Mouse (Mus musculus) thymus, adult 2 months (tissue): ENCODE data around the gene Dcaf17.

ENCODE experiments used
- CTCF ChIP-seq: fragments of 200-500 bp; IDR thresholded peaks from 2 replicates; pipeline ENCODE4 v1.5.1; 2012; ENCODE audit warnings: mild to moderate bottlenecking, control low read depth, low read length, moderate library complexity, borderline replicate concordance; ENCODE audit not compliant: control insufficient read depth, poor library complexity, insufficient read depth; ENCODE audit errors: extremely low read depth
- POLR2A ChIP-seq: fragments of 200-500 bp; IDR thresholded peaks from 2 replicates; pipeline ENCODE4 v1.6.1; 2012; ENCODE audit warnings: mild to moderate bottlenecking, low read length, control low read depth, moderate library complexity; ENCODE audit not compliant: control insufficient read depth, poor library complexity, insufficient read depth; ENCODE audit errors: extremely low read depth

DNA sequence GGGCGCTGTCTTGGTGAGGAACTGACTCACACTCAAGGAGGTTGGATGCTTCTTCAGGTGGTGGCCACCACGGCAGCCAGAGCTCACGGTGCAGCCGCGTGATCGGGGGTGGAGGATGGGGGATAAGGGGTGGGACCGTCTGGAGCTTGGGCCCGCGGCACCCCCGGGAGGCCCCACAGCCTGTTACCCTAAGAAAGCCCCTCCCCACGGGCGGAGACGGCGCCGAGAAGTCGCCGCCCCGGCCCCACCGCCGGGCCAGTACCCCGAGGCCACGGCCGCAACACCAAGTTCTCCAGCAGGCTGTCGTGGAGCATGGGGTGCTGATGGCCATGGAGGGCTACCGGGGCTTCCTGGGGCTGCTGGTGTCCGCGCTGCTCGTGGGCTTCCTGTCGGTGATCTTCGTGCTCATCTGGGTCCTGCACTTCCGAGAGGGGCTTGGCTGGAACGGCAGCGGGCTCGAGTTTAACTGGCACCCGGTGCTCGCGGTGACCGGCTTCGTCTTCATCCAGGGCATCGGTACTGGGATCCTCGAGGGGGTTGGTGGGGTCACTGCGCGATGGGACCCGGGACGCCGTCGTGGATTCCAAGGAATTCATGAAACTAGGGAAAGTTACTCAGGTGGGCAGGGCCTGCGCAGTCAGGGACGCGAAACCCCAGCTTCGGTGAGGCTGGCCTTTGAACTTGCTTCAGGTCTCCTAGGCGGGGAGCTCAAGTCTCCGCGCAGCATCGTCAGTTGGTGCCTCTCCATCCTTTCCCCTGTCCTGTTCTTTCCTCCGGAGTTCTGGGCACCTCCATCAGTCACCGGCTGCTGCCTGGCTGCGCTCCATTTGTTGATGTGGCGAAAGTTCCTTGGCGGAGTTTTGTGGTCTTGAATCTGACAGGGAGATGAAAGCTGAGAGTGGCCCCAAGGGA lies 62.9 kb downstream of the Dcaf17 start, which contains the start of gene Cybrd1:
- TF ChIP-seq CTCF: no peak
- TF ChIP-seq POLR2A: no peak
